Mouse (Mus musculus): ENCODE results near the gene Bola2. TPM values are rescaled to one million over a fixed set of nuclear protein-coding genes. Genes with fewer than 3 reads are reported as not detected.

Bola2 gene
- polyA plus RNA-seq, 1 experiment = 70.6 TPM

- no peak for DNase-seq (ENCODE audit: low read depth)
These were observed 6.2 kb upstream of the Bola2 start for GRCm38 (mm10) chr7:126689021-126689420.

- DNase-seq (ENCODE audit: low read depth) = no peak
These were observed 4.5 kb upstream of the Bola2 start for GRCm38 (mm10) chr7:126690737-126691136.

GRCm38 (mm10) chr7:126691676-126692075 lies 3.5 kb upstream of the Bola2 start:
- DNase-seq (ENCODE audit: low read depth) = no peak

- DNase-seq (ENCODE audit: low read depth) = no peak
These were observed 2.8 kb upstream of the Bola2 start for GRCm38 (mm10) chr7:126692426-126692825.

- DNase-seq (ENCODE audit: low read depth) = no peak
These were observed 1.9 kb upstream of the Bola2 start for GRCm38 (mm10) chr7:126693256-126693655.

- DNase-seq (ENCODE audit: low read depth) = no peak
These were observed 1.4 kb upstream of the Bola2 start for GRCm38 (mm10) chr7:126693781-126694180.

- DNase-seq (ENCODE audit: low read depth) = no peak
These were observed 655 bp upstream of the Bola2 start for GRCm38 (mm10) chr7:126694441-126695051.

- peak; percentile 75 for DNase-seq (ENCODE audit: low read depth)
These were observed 518 bp downstream of the Bola2 start, which contains the start of gene Slx1b for GRCm38 (mm10) chr7:126695631-126696207. Gene Slx1b, minus strand, starts transcription at chr7:126695784.

GRCm38 (mm10) chr7:126696303-126696702 lies 1.1 kb downstream of the Bola2 start:
- no peak for DNase-seq (ENCODE audit: low read depth)

GRCm38 (mm10) chr7:126696886-126697285 lies 1.7 kb downstream of the Bola2 start:
- DNase-seq (ENCODE audit: low read depth) = no peak

GRCm38 (mm10) chr7:126697838-126698237 lies 2.6 kb downstream of the Bola2 start:
- no peak for DNase-seq (ENCODE audit: low read depth)

GRCm38 (mm10) chr7:126700063-126701015 lies 5.1 kb downstream of the Bola2 start:
- no peak for DNase-seq (ENCODE audit: low read depth)

- DNase-seq (ENCODE audit: low read depth) = no peak
These were observed 5.9 kb downstream of the Bola2 start for GRCm38 (mm10) chr7:126701070-126701469.

- no peak for DNase-seq (ENCODE audit: low read depth)
These were observed 6.6 kb downstream of the Bola2 start for GRCm38 (mm10) chr7:126701559-126702357.

- no peak for DNase-seq (ENCODE audit: low read depth)
These were observed 7.2 kb downstream of the Bola2 start for GRCm38 (mm10) chr7:126702358-126702757.

GRCm38 (mm10) chr7:126702861-126703756 lies 7.9 kb downstream of the Bola2 start:
- DNase-seq (ENCODE audit: low read depth) = no peak

GRCm38 (mm10) chr7:126703757-126704077 lies 8.5 kb downstream of the Bola2 start:
- no peak for DNase-seq (ENCODE audit: low read depth)

GRCm38 (mm10) chr7:126704121-126704980 lies 9.2 kb downstream of the Bola2 start:
- no peak for DNase-seq (ENCODE audit: low read depth)

GRCm38 (mm10) chr7:126707442-126708174 lies 12.4 kb downstream of the Bola2 start, which contains the start of gene Coro1a:
Gene Coro1a, minus strand, starts transcription at chr7:126707787.
- no peak for DNase-seq (ENCODE audit: low read depth)
